30 mouse cellular contexts compared by ENCODE assay signal in genomic region chr3:98185163-98185714, GRCm38 (mm10). TPM values are rescaled to one million over a fixed set of nuclear protein-coding genes. Genes with fewer than 3 reads are reported as not detected.
DNase-seq lines count a peak whose midpoint lies in the region; ATAC-seq and TF ChIP-seq lines count a peak whose summit lies in the region.
"Had no signal": no experiment of that assay in that cellular context is flagged by ENCODE, and none has a peak within 500 bp of the region (broad histone marks: within the 10 kb centered on the region; RNA-seq: fewer than 3 reads in every experiment).

No protein-coding gene starts in this region.

- no peak for TF ChIP-seq POLR2A in CH12.LX (IDR thresholded peaks at IDR 0.05; ENCODE audit: low read depth, low read length)

- no peak for ATAC-seq in midbrain, postnatal 0 days (ENCODE audit: low FRiP score)
- 0 out of 2 replicates have a peak, but pooled peaks have one; percentile 32 for ATAC-seq in hindbrain, postnatal 0 days
- ATAC-seq: inflammation-experienced regulatory T-cells, adult 6 months; Patski had no signal

- no peak overlapping the region for H3K4me3 ChIP-seq in midbrain, embryonic 10.5 days
- H3K4me3 ChIP-seq in midbrain, postnatal 0 days (ENCODE audit: low read depth, low read length), result no peak overlapping the region
- H3K4me3 ChIP-seq in CH12.LX (replicated peaks in 1 of 3; ENCODE audit: low read depth in 2 of 3, low read length in 2 of 3, poor library complexity in 1 of 3), result no peak overlapping the region
- H3K4me3 ChIP-seq in hindbrain, postnatal 0 days (ENCODE audit: low read length), result no peak overlapping the region
- H3K4me3 ChIP-seq: gastrocnemius, adult 2 months; heart, embryonic 12.5 days; left cerebral cortex, adult 2 months; neural tube, embryonic 15.5 days had no signal

- no peak overlapping the region for H3K4me2 ChIP-seq in midbrain, postnatal 0 days (ENCODE audit: low read depth, low read length, poor library complexity, severe bottlenecking)
- H3K4me2 ChIP-seq in CH12.LX (ENCODE audit: insufficient read depth, low read depth, poor library complexity, severe bottlenecking), result no peak overlapping the region
- H3K4me2 ChIP-seq in hindbrain, postnatal 0 days (ENCODE audit: low read depth, low read length), result no peak overlapping the region
- H3K4me2 ChIP-seq: heart, embryonic 12.5 days; liver, embryonic 11.5 days; neural tube, embryonic 15.5 days had no signal

- peaks cover 24% of the 10 kb centered on the region for H3K4me1 ChIP-seq in midbrain, embryonic 10.5 days
- no peaks in the 10 kb centered on the region for H3K4me1 ChIP-seq in midbrain, postnatal 0 days (ENCODE audit: insufficient read depth, low read length)
- H3K4me1 ChIP-seq in CH12.LX (ENCODE audit: control insufficient read depth in 1 of 2, insufficient read depth in 2 of 2), result no peaks in the 10 kb centered on the region
- H3K4me1 ChIP-seq in hindbrain, postnatal 0 days (ENCODE audit: insufficient read depth, low read length), result no peaks in the 10 kb centered on the region
- H3K4me1 ChIP-seq: heart, embryonic 12.5 days; neural tube, embryonic 15.5 days had no signal

- H3K27me3 ChIP-seq in midbrain, embryonic 10.5 days (ENCODE audit: low read depth, poor library complexity, severe bottlenecking), result no peaks in the 10 kb centered on the region
- H3K27me3 ChIP-seq in midbrain, postnatal 0 days (ENCODE audit: insufficient read depth, low read length), result no peaks in the 10 kb centered on the region
- no peaks in the 10 kb centered on the region for H3K27me3 ChIP-seq in CH12.LX (replicated peaks)
- no peaks in the 10 kb centered on the region for H3K27me3 ChIP-seq in hindbrain, postnatal 0 days (ENCODE audit: insufficient read depth, low read length)
- H3K27me3 ChIP-seq: heart, embryonic 12.5 days; neural tube, embryonic 15.5 days; Patski had no signal

- TF ChIP-seq EP300 in CH12.LX (IDR thresholded peaks at IDR 0.05; ENCODE audit: low read length), result no peak

- TF ChIP-seq RAD21 in CH12.LX (IDR thresholded peaks at IDR 0.05; ENCODE audit: low read depth, low read length), result no peak

- WGBS in midbrain, embryonic 10.5 days, result 55% methylated on average over 10 of the region's 10 CpGs
- 35% methylated on average over 10 of the region's 10 CpGs for WGBS in midbrain, postnatal 0 days
- WGBS in hindbrain, postnatal 0 days, result 62% methylated on average over 10 of the region's 10 CpGs

- in situ Hi-C loops in CH12.LX (cut with MboI; ENCODE audit: low pct_ligation_motif_present, low pct_unique_long_range_greater_than_20kb, low sequenced_read_pairs), result no loop called here

- no peak for TF ChIP-seq CTCF in midbrain, postnatal 0 days (IDR thresholded peaks at IDR 0.05)
- no peak for TF ChIP-seq CTCF in CH12.LX (conservative IDR thresholded peaks at IDR 0.05 in 1 of 2, IDR thresholded peaks at IDR 0.05 in 1 of 2; ENCODE audit: low read depth in 2 of 2, low read length in 2 of 2)
- TF ChIP-seq CTCF in hindbrain, postnatal 0 days (IDR thresholded peaks at IDR 0.05; ENCODE audit: low read depth), result no peak

- dilution Hi-C loops in CH12.LX (cut with MboI; ENCODE audit: extremely low pct_ligation_motif_present, extremely low pct_unique_long_range_greater_than_20kb, low sequenced_read_pairs), result no loop called here

- H3K9ac ChIP-seq in midbrain, postnatal 0 days (replicated peaks; ENCODE audit: low read length, poor library complexity, severe bottlenecking), result no peak overlapping the region
- H3K9ac ChIP-seq in CH12.LX (ENCODE audit: insufficient read depth, low read depth), result no peak overlapping the region
- no peak overlapping the region for H3K9ac ChIP-seq in hindbrain, postnatal 0 days (replicated peaks; ENCODE audit: low read length)
- H3K9ac ChIP-seq: heart, embryonic 12.5 days; neural tube, embryonic 15.5 days had no signal

- intact Hi-C loops in left cerebral cortex, postnatal 25 days (cut with DNase I), result no loop called here

- no peaks in the 10 kb centered on the region for H3K36me3 ChIP-seq in midbrain, embryonic 10.5 days
- no peaks in the 10 kb centered on the region for H3K36me3 ChIP-seq in midbrain, postnatal 0 days (ENCODE audit: insufficient read depth, low read length)
- no peaks in the 10 kb centered on the region for H3K36me3 ChIP-seq in CH12.LX (replicated peaks in 1 of 2; ENCODE audit: control insufficient read depth in 1 of 2, insufficient read depth in 1 of 2, low read length in 1 of 2)
- H3K36me3 ChIP-seq in hindbrain, postnatal 0 days (ENCODE audit: insufficient read depth, low read length), result no peaks in the 10 kb centered on the region
- H3K36me3 ChIP-seq: heart, embryonic 12.5 days; neural tube, embryonic 15.5 days had no signal

- peak; percentile 35 for DNase-seq in midbrain, embryonic 10.5 days (ENCODE audit: low spot score)
- no peak for DNase-seq in midbrain, postnatal 0 days (ENCODE audit: low spot score)
- DNase-seq in A20 (ENCODE audit: low read depth, low spot score) (peak; percentile 45), CH12.LX (ENCODE audit: extremely low read depth) (no peak)
- DNase-seq in hindbrain, postnatal 0 days (ENCODE audit: low spot score), result no peak
- DNase-seq in kidney, postnatal 4 days, result no peak
- no peak for DNase-seq in left cerebral cortex, postnatal 25 days (ENCODE audit: low spot score in 2 of 2)
- DNase-seq: adrenal gland, postnatal 10 days; cerebellum, adult 11-12 months; cerebellum, postnatal 36 days; gastrocnemius, adult 2 months; heart, postnatal 14 days; kidney, adult 8-10 months; kidney, postnatal 14 days; layer of hippocampus, adult 9-11 months; lung, adult 18-20 months; lung, postnatal 14 days; right cerebral cortex, postnatal 14 days; spleen, adult 18-20 months; thymus, adult 18-20 months had no signal

- no peaks in the 10 kb centered on the region for H3K79me2 ChIP-seq in CH12.LX (replicated peaks; ENCODE audit: control insufficient read depth, extremely low read depth, insufficient read depth, poor library complexity, severe bottlenecking)

- H3K27ac ChIP-seq in midbrain, embryonic 10.5 days (replicated peaks), result peak overlapping the region; percentile 55
- H3K27ac ChIP-seq in midbrain, postnatal 0 days (ENCODE audit: low read depth, low read length), result no peak overlapping the region
- no peak overlapping the region for H3K27ac ChIP-seq in CH12.LX (ENCODE audit: insufficient read depth, low read depth)
- no peak overlapping the region for H3K27ac ChIP-seq in hindbrain, postnatal 0 days
- H3K27ac ChIP-seq: gastrocnemius, adult 2 months; left cerebral cortex, adult 2 months; neural tube, embryonic 15.5 days had no signal

- H3K9me3 ChIP-seq in midbrain, embryonic 10.5 days (replicated peaks), result no peaks in the 10 kb centered on the region; the same call in 1 of the 2 replicates
- H3K9me3 ChIP-seq in midbrain, postnatal 0 days (ENCODE audit: low read length), result no peaks in the 10 kb centered on the region
- H3K9me3 ChIP-seq in CH12.LX (replicated peaks; ENCODE audit: low read length), result no peaks in the 10 kb centered on the region
- H3K9me3 ChIP-seq in hindbrain, postnatal 0 days (ENCODE audit: low read length), result no peaks in the 10 kb centered on the region
- H3K9me3 ChIP-seq: heart, embryonic 12.5 days; neural tube, embryonic 15.5 days had no signal

TF ChIP-seq in CH12.LX, 34 proteins besides CTCF, POLR2A, EP300 and RAD21:
- TF ChIP-seq NRF1 (IDR thresholded peaks at IDR 0.05; ENCODE audit: low read depth, low read length) (0 out of 2 replicates have a peak, but pooled peaks have one; percentile 43), ETS1 (conservative IDR thresholded peaks at IDR 0.05; ENCODE audit: low read depth, low read length) (no peak)

RNA-seq across cellular contexts. Expression of gene Adam30, which starts 24.8 kb away (rescaled TPM):
- not detected in 2 replicates for polyA plus RNA-seq in midbrain, embryonic 10.5 days (2016; fragmentation: Nextera tagmentation; extraction: Ambion mirVana)
- not detected in 2 replicates for total RNA-seq in midbrain, postnatal 0 days (2014; rRNA removed)
- not detected in 2 replicates for polyA plus RNA-seq in midbrain, postnatal 0 days (2015; fragmentation: Nextera tagmentation; extraction: Ambion mirVana)
- total RNA-seq in CH12.LX (2012; rRNA removed) (not detected in 2 replicates), CH12.LX (2014; rRNA removed) (not detected in 2 replicates)
- polyA plus RNA-seq in CH12.LX (2012; ENCODE audit: insufficient read length, low read depth), result not detected in 2 replicates
- total RNA-seq in hindbrain, postnatal 0 days (2014; rRNA removed), result 0.10 TPM in 1 of 2 replicates, not detected in the other
- polyA plus RNA-seq in hindbrain, postnatal 0 days (2015; fragmentation: Nextera tagmentation; extraction: Ambion mirVana), result not detected in 2 replicates
- not detected for total RNA-seq in left cerebral cortex, postnatal 25 days (2021)
- total RNA-seq: adrenal gland, postnatal 10 days; gastrocnemius, adult 2 months; granulocyte monocyte progenitor cell, adult 5-6 weeks; left cerebral cortex, adult 2 months had no signal
- polyA plus RNA-seq: heart, embryonic 12.5 days; inflammation-experienced regulatory T-cells, adult 6 months; limb, embryonic 11.5 days; liver, embryonic 11.5 days; neural tube, embryonic 15.5 days had no signal

RNA-seq across cellular contexts. Expression of gene Reg4, which starts 36.7 kb away (rescaled TPM):
- polyA plus RNA-seq in midbrain, embryonic 10.5 days (2016; fragmentation: Nextera tagmentation; extraction: Ambion mirVana), result not detected in 2 replicates
- not detected in 2 replicates for total RNA-seq in midbrain, postnatal 0 days (2014; rRNA removed)
- not detected in 2 replicates for polyA plus RNA-seq in midbrain, postnatal 0 days (2015; fragmentation: Nextera tagmentation; extraction: Ambion mirVana)
- total RNA-seq in CH12.LX (2012; rRNA removed) (not detected in 2 replicates), CH12.LX (2014; rRNA removed) (not detected in 2 replicates)
- polyA plus RNA-seq in CH12.LX (2012; ENCODE audit: insufficient read length, low read depth), result not detected in 2 replicates
- total RNA-seq in hindbrain, postnatal 0 days (2014; rRNA removed), result not detected in 2 replicates
- polyA plus RNA-seq in hindbrain, postnatal 0 days (2015; fragmentation: Nextera tagmentation; extraction: Ambion mirVana), result 0.19 TPM in 1 of 2 replicates, not detected in the other
- not detected for total RNA-seq in left cerebral cortex, postnatal 25 days (2021)
- total RNA-seq: adrenal gland, postnatal 10 days; ES-E14; gastrocnemius, adult 2 months; granulocyte monocyte progenitor cell, adult 5-6 weeks; heart, postnatal 14 days; left cerebral cortex, adult 2 months; megakaryocyte, adult 5-6 weeks had no signal
- polyA plus RNA-seq: heart, embryonic 12.5 days; inflammation-experienced regulatory T-cells, adult 6 months; limb, embryonic 11.5 days; neural tube, embryonic 15.5 days; Patski had no signal

Comparison
In these comparisons a context has a peak if more than half of its experiments do, and no peak if none do; other contexts are left out.
1. DNase-seq: peak in midbrain, embryonic 10.5 days (single experiment) and A20 (single experiment); none in midbrain, postnatal 0 days (single experiment), CH12.LX (single experiment), hindbrain, postnatal 0 days (single experiment), kidney, postnatal 4 days (0 of 2) and left cerebral cortex, postnatal 25 days (0 of 2).